Mouse (Mus musculus) brain, embryonic 14.5 days (tissue): Measurements from ENCODE around the gene Rab9.

Experiments used
- CTCF ChIP-seq: fragments of 200-500 bp; IDR thresholded peaks from 2 replicates; pipeline ENCODE4 v1.5.1; 2012; ENCODE audit warnings: inconsistent platforms, mild to moderate bottlenecking, moderate library complexity, borderline replicate concordance; ENCODE audit not compliant: insufficient read depth, insufficient read length; ENCODE audit errors: extremely low read depth
- POLR2A ChIP-seq: fragments of 200-500 bp; IDR thresholded peaks from 2 replicates; pipeline ENCODE4 v1.6.1; 2012; ENCODE audit warnings: mild to moderate bottlenecking, inconsistent platforms, borderline replicate concordance; ENCODE audit not compliant: poor library complexity, insufficient read depth, insufficient read length, severe bottlenecking; ENCODE audit errors: extremely low read depth

- TF ChIP-seq CTCF, result no peak
- no peak for TF ChIP-seq POLR2A
Observed at GRCm38 (mm10) chrX:166495052-166495451, 15.4 kb upstream of the Rab9 start.
